Mouse (Mus musculus): Measurements from ENCODE around the gene Fkbp8.
A peak's percentile ranks its signal among the peaks of the same experiment; 100 is the strongest.

The Fkbp8 gene

GRCm38 (mm10) chr8:70529741-70530161, 2.2 kb downstream of the Fkbp8 start:
- DNase-seq (ENCODE audit: low spot score): no peak

- DNase-seq (ENCODE audit: low spot score): no peak
Observed at GRCm38 (mm10) chr8:70530314-70530713, 2.8 kb downstream of the Fkbp8 start.

- no peak for DNase-seq (ENCODE audit: low spot score)
Observed at GRCm38 (mm10) chr8:70534281-70534680, 6.8 kb downstream of the Fkbp8 start.

GRCm38 (mm10) chr8:70535221-70535620, 7.7 kb downstream of the Fkbp8 start:
- DNase-seq (ENCODE audit: low spot score): no peak

GRCm38 (mm10) chr8:70535701-70536100, 8.2 kb downstream of the Fkbp8 start:
- DNase-seq (ENCODE audit: low spot score): no peak

- DNase-seq (ENCODE audit: low spot score): peak; percentile 58
Observed at GRCm38 (mm10) chr8:70538024-70538579, 10.6 kb downstream of the Fkbp8 start.

GRCm38 (mm10) chr8:70538633-70539076, 11.1 kb downstream of the Fkbp8 start:
- DNase-seq (ENCODE audit: low spot score): peak; percentile 99

GRCm38 (mm10) chr8:70539077-70539813, 11.7 kb downstream of the Fkbp8 start, which contains the start of gene Ell:
Ell (plus strand) TSS chr8:70539457.
- peak; percentile 99 for DNase-seq (ENCODE audit: low spot score)

- no peak for DNase-seq (ENCODE audit: low spot score)
Observed at GRCm38 (mm10) chr8:70540013-70540506, 12.5 kb downstream of the Fkbp8 start.

- DNase-seq (ENCODE audit: low spot score): no peak
Observed at GRCm38 (mm10) chr8:70540507-70541071, 13.1 kb downstream of the Fkbp8 start.

- no peak for DNase-seq (ENCODE audit: low spot score)
Observed at GRCm38 (mm10) chr8:70541081-70541480, 13.6 kb downstream of the Fkbp8 start.

- DNase-seq (ENCODE audit: low spot score): no peak
Observed at GRCm38 (mm10) chr8:70544200-70544687, 16.7 kb downstream of the Fkbp8 start.

GRCm38 (mm10) chr8:70546412-70546811, 18.9 kb downstream of the Fkbp8 start:
- DNase-seq (ENCODE audit: low spot score): no peak

- DNase-seq (ENCODE audit: low spot score): no peak
Observed at GRCm38 (mm10) chr8:70547762-70548161, 20.2 kb downstream of the Fkbp8 start.

- DNase-seq (ENCODE audit: low spot score): no peak
Observed at GRCm38 (mm10) chr8:70549412-70550184, 22.1 kb downstream of the Fkbp8 start.

GRCm38 (mm10) chr8:70551558-70552161, 24.1 kb downstream of the Fkbp8 start:
- DNase-seq (ENCODE audit: low spot score): no peak

GRCm38 (mm10) chr8:70552836-70553235, 25.3 kb downstream of the Fkbp8 start:
- no peak for DNase-seq (ENCODE audit: low spot score)

- DNase-seq (ENCODE audit: low spot score): no peak
Observed at GRCm38 (mm10) chr8:70553740-70554139, 26.2 kb downstream of the Fkbp8 start.

GRCm38 (mm10) chr8:70555079-70555747, 27.7 kb downstream of the Fkbp8 start:
- DNase-seq (ENCODE audit: low spot score): no peak

- DNase-seq (ENCODE audit: low spot score): no peak
Observed at GRCm38 (mm10) chr8:70558334-70558733, 30.8 kb downstream of the Fkbp8 start.

GRCm38 (mm10) chr8:70558983-70559382, 31.5 kb downstream of the Fkbp8 start:
- DNase-seq (ENCODE audit: low spot score): no peak
